Mouse (Mus musculus): Measurements from ENCODE around the gene Tmem190.
"Not testable (repeated sequence)": the region's sequence is repeated elsewhere in the genome, so short reads cannot be mapped to it uniquely, and the experiment has no call there.

Tmem190 gene

DNA sequence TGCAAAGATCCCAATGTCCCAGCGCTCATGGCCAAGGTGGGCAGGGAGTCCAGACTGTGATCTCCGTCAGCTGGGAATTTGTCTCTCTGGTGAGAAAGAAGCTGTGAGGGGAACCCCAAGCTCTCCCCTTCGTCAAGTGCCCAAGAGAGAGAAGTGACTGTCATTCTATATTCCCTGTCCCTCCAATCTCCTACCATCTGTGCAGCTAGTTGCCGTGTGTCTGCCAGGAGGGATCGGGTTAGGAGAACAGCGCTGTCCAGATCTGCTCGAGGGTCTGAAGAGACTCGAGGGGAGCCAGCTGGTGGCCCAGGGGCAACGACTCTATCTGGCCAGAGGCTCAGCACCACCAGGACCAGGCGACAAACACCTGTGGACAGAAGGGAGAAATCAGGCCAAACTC lies 6.6 kb upstream of the Tmem190 start:
- DNase-seq (ENCODE audit: low read depth) = no peak

- DNase-seq (ENCODE audit: low read depth) = no peak
Measured at GRCm38 (mm10) chr7:4776861-4777830, 5.6 kb upstream of the Tmem190 start.

DNA sequence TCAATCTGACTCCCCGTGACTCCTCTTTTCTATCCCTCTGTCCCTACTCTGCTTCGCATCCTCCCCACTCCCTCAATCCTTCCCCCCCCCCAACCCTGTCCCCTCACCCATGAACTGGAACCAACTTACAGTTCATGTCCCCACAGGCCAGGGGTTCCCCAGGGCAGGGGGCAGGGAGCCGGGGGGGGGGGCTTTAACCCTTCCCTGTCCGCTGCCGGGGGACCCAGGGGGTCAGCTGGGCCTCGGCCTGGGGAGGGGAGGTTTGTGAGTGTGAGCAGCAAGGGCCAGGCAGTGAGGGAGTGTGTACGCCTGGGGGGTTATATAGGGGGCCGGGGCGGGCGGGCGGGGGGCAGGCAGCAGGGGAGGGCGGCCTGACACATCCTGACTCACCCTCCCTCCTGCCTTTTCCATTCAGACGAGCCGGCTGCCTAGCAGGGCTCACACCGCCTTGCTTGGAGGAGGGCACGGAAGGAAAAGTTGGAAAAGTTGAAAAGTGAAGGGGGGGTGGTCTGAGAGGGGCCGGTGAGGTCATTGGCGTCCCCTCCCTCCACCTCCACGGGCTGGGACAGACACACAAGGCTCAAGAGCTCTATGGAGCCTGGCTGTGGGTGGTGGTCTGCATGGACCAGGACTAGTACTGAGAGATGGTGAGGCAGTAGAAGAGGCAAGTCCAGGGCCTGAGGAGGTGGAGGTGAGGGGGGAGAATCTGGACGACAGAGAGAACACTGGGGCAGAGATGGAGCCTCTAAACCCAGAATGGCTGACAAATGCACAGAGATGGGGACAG lies 4.7 kb upstream of the Tmem190 start:
- DNase-seq (ENCODE audit: low read depth) = no peak

DNA sequence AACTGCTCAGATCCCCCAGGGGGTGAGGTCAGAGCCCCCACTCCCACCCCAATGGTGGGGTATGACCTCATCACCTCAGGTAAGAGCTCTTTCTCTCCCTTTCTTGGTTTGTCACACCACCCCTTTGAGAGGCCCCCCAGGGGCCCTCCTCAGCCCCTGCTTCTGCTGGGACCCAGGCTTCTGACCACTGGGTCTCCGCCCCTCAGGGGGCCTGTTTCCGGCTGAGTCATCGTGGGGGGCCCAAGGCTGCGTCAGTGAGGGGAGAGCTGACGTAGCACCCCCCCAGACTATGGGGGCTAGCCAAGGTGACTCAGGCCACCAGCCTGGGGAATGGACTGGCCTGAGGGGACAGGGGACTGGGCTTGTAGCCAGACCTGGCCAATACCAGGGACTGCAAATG lies 2.8 kb upstream of the Tmem190 start:
- DNase-seq (ENCODE audit: low read depth) = no peak

DNA sequence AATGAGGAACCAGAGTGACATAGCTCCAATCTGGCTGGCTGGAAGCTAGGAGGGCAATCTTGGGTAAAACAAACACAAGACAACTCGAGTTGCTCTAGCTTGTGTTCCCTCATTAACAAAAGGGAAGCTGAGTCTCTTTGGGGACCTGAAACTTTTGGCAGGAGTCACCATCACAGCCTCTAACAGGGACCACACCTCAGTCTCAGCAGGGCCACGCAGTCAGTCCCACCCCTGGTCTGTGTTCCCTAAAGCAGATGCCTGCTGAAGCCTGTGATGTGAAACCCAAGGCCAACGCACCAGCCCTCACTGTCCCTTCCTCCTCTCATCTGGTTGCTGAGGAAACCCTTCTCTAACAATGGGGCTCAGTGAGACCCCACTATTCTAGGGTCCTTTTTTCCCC lies 607 bp upstream of the Tmem190 start:
- no peak for DNase-seq (ENCODE audit: low read depth)

DNA sequence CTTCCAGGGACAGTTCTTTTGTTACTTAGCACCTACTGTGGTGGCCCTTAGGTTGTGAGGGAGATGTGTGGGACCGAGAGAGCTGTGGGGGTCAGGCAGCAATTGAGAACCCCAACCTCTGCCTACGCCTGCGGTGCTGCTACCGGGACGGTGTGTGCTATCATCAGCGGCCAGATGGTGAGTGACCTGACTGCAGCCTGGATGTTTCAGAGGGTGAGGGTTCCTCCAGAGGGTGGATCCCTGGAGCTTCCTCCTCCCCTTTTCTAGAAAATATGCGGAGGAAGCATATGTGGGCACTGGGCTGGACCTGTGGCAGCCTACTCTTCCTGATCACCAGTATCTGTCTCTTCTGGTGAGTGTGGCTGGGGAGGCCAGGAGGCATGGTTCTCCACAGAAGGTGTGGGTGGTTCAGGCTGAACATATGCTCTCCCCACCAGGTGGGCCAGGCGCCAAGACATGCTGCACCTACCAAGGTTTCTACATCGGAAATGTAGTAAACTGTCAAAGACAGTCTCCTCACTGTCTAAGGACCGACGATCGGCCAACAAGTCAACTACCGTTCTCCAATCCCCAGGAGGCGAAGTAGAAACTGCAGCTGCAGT lies 1.0 kb downstream of the Tmem190 start:
- no peak for DNase-seq (ENCODE audit: low read depth)

GRCm38 (mm10) chr7:4788499-4789435 lies 6.0 kb downstream of the Tmem190 start:
- no peak for DNase-seq (ENCODE audit: low read depth)

- no peak for DNase-seq (ENCODE audit: low read depth)
Measured at GRCm38 (mm10) chr7:4789436-4789935, 6.7 kb downstream of the Tmem190 start, which contains the start of gene Tmem238. Gene Tmem238, minus strand, starts transcription at chr7:4789656.

GRCm38 (mm10) chr7:4792278-4793212 lies 9.8 kb downstream of the Tmem190 start, which contains the start of gene Rpl28:
Gene Rpl28, plus strand, starts transcription at chr7:4792874.
- DNase-seq (ENCODE audit: low read depth) = peak; percentile 97

DNA sequence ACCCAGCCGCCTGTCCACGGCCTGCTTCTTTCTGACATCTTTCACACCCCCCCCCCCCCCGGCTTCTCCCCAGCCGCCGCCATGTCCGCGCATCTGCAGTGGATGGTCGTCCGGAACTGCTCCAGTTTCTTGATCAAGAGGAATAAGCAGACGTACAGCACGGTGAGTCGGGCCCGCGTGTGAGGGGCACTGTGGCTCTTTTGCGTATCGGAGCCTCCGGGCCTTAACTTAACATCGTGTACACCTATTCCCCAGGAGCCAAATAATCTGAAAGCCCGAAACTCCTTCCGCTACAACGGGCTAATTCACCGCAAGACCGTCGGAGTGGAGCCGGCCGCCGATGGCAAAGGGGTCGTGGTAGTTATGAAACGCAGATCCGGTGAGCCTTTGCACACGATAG lies 10.5 kb downstream of the Tmem190 start:
- DNase-seq (ENCODE audit: low read depth) = not testable (repeated sequence)

- no peak for DNase-seq (ENCODE audit: low read depth)
Measured at GRCm38 (mm10) chr7:4793674-4794073, 10.9 kb downstream of the Tmem190 start.

GRCm38 (mm10) chr7:4794631-4795168 lies 12.0 kb downstream of the Tmem190 start:
- no peak for DNase-seq (ENCODE audit: low read depth)

DNA sequence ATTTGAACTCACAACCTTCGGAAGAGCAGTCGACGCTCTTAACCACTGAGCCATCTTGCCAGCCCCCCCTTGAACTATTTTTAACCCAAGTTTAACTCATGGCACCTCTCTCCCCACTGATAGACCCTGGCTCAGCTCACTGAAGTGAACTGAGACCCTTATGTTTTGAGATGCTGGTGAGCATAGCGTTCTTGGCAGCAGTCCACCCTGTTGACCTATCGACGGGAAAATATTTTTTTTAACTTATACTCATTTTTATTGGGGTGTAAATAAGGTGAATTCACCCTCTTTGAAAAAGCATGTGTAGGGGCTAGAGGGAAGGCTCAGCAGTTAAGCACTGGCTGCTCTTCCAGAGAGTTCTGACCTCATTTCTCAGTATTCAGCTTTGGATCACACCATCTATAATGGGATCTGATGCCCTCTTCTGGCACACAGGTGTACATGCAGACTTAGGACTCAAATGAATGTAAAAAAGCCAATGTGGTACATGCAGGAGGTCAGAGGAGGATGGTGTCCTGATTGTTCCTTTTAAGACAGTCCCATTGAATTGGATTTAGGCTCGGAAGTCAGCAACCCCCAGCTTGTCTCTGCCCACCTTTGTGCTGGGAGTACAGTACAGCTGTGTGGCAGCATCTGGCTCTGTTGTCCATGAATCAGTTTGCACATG lies 13.2 kb downstream of the Tmem190 start:
- DNase-seq (ENCODE audit: low read depth) = no peak

DNA sequence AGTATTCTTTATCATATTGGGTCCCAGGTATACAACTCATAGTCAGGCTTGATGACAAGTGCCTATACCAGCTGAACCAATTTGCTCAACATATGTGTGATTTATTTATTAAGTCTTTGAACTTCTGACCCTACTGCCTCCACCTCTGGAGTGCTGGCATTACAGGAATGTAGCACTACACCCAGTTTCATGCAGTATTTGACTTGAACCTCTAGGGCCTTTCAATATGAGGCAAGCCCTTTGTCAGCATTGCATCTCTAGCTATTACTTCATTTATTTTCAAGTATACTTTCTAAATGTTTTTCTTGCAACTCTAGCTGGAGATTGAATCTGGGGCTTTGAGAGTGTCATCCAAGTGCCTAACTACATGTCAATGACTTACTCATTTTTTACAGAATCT lies 19.5 kb downstream of the Tmem190 start:
- DNase-seq (ENCODE audit: low read depth) = no peak

GRCm38 (mm10) chr7:4806716-4807115 lies 24.0 kb downstream of the Tmem190 start:
- DNase-seq (ENCODE audit: low read depth) = no peak

- DNase-seq (ENCODE audit: low read depth) = not testable (repeated sequence)
Measured at GRCm38 (mm10) chr7:4811131-4811530, 28.4 kb downstream of the Tmem190 start.

DNA sequence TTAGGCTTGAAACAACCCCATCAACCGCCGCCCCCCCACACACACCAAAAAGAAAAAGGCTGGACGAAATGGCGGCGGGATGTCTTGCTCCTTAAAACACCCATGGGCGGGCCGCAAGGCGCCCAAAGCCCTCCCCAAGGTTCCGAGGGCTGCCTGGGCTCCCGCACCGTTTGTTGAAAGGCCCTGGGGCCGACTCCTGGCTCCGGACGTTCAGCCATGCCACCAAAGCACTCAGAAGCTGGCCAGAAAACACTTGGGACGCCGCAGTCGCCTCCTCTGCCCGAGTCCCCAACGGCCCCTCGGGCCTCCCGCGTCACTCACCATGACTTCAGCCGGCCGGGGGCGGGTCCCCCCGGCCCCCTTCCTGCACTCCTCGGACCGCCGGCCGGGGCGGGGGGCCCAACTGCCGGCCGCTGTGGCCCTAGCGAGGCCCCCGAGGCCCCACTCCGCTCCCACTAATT lies 29.1 kb downstream of the Tmem190 start:
- DNase-seq (ENCODE audit: low read depth) = no peak

DNA sequence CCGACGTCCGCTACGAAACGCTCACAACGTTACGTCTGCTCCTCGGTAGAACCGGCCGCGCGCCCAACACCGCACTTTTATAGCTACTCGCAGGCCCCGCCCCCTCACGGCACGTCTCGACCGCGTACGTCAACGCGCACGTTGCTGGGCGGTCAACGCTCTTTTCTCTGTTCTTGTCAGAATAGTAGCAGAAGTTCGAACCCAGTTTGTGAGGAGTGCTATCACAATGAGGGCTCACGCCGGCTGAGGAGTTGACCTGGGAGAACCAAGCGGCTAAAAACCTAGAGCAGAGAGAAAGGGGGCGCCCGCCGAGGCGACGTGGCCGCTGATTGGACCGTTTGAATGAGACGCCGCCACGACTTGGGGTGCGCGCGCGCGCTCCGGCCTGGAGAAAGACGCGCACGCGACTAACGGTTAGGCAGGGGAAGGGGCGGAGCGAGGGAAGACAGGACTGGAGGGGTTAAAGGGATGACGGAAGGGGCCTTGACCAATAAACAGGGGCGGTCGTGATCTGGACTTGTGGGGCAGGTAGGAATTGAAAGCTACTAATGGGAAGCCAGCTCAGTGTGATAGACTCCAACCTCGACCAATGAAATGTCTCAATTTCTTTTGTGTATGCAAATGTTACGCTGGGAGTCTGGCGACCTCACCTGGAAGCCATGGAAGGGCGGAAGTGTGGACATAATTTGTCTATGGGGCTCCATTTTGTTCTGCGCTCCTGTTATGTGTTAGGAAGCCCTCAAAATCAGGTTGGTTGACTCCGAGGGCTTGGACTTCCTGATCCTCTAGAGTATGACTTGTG lies 29.8 kb downstream of the Tmem190 start, which contains the start of gene Ube2s:
TSS of gene Ube2s (minus strand) at position 288 of the 802 bp plus-strand sequence.
- peak; percentile 97 for DNase-seq (ENCODE audit: low read depth)

Data from c-Kit-positive CD71-negative TER-119-negative erythroid progenitor cells, embryonic 14.5 days (primary cell).